In genomic region chr12:99529687-99530411, GRCm38 (mm10) we compare ENCODE assay signal across 8 mouse cellular contexts. TPM values are rescaled to one million over a fixed set of nuclear protein-coding genes. Genes with fewer than 3 reads are reported as not detected.
A peak's percentile ranks its signal among the peaks of the same experiment; 100 is the strongest.
DNase-seq lines count a peak whose midpoint lies in the region; ATAC-seq lines count a peak whose summit lies in the region.

No protein-coding gene starts in this region.

- H3K4me2 ChIP-seq in embryonic facial prominence, embryonic 15.5 days (replicated peaks) = no peak overlapping the region
- H3K4me2 ChIP-seq in intestine, embryonic 15.5 days (replicated peaks) = peak overlapping the region; percentile 34; the same call in 1 of the 2 replicates

- peak; percentile 6 for DNase-seq in cerebellum, adult 9-11 months
- no peak for DNase-seq in cerebellum, adult 8-10 months
- peak; percentile 54 for DNase-seq in lung, postnatal 10 days
- no peak for DNase-seq in testis, postnatal 14 days (ENCODE audit: low spot score)
- DNase-seq in forebrain, embryonic 10.5 days (ENCODE audit: extremely low spot score, low spot score) = no peak
- DNase-seq in spleen, adult 12 weeks (ENCODE audit: low spot score) = no peak

- WGBS in embryonic facial prominence, embryonic 15.5 days = 40% methylated on average over 17 of the region's 17 CpGs
- WGBS in intestine, embryonic 15.5 days = 23% methylated on average over 17 of the region's 17 CpGs
- WGBS in forebrain, embryonic 10.5 days = 77% methylated on average over 17 of the region's 17 CpGs

- no peaks in the 10 kb centered on the region for H3K27me3 ChIP-seq in embryonic facial prominence, embryonic 15.5 days
- H3K27me3 ChIP-seq in intestine, embryonic 15.5 days (replicated peaks) = no peaks in the 10 kb centered on the region
- no peaks in the 10 kb centered on the region for H3K27me3 ChIP-seq in forebrain, embryonic 10.5 days (ENCODE audit: poor library complexity, severe bottlenecking)

- no peak overlapping the region; the same call in 1 of the 2 replicates for H3K27ac ChIP-seq in embryonic facial prominence, embryonic 15.5 days (replicated peaks)
- peak overlapping the region; percentile 41; the same call in 1 of the 2 replicates for H3K27ac ChIP-seq in intestine, embryonic 15.5 days
- no peak overlapping the region for H3K27ac ChIP-seq in forebrain, embryonic 10.5 days

- no peak overlapping the region for H3K4me3 ChIP-seq in embryonic facial prominence, embryonic 15.5 days (replicated peaks)
- H3K4me3 ChIP-seq in intestine, embryonic 15.5 days (replicated peaks) = no peak overlapping the region
- H3K4me3 ChIP-seq in forebrain, embryonic 10.5 days = no peak overlapping the region

- no peak overlapping the region for H3K9ac ChIP-seq in embryonic facial prominence, embryonic 15.5 days
- H3K9ac ChIP-seq in intestine, embryonic 15.5 days = no peak overlapping the region

- H3K36me3 ChIP-seq in embryonic facial prominence, embryonic 15.5 days = 0 out of 2 replicates have a peak, but pooled peaks cover 4% of the 10 kb centered on the region
- H3K36me3 ChIP-seq in intestine, embryonic 15.5 days = no peaks in the 10 kb centered on the region
- peaks cover 16% of the 10 kb centered on the region for H3K36me3 ChIP-seq in forebrain, embryonic 10.5 days (replicated peaks)

- H3K9me3 ChIP-seq in embryonic facial prominence, embryonic 15.5 days (replicated peaks) = 0 out of 2 replicates have a peak, but pooled peaks cover 3% of the 10 kb centered on the region
- no peaks in the 10 kb centered on the region for H3K9me3 ChIP-seq in intestine, embryonic 15.5 days
- H3K9me3 ChIP-seq in forebrain, embryonic 10.5 days = peaks cover 11% of the 10 kb centered on the region

- ATAC-seq in embryonic facial prominence, embryonic 15.5 days (ENCODE audit: insufficient number of reproducible peaks, low FRiP score, low TSS enrichment, low read depth) = 0 out of 2 replicates have a peak, but pooled peaks have one; percentile 17
- peak; percentile 77 for ATAC-seq in intestine, embryonic 15.5 days

- peaks cover 17% of the 10 kb centered on the region for H3K4me1 ChIP-seq in embryonic facial prominence, embryonic 15.5 days
- peaks cover 19% of the 10 kb centered on the region for H3K4me1 ChIP-seq in intestine, embryonic 15.5 days (replicated peaks)
- peaks cover 49% of the 10 kb centered on the region for H3K4me1 ChIP-seq in forebrain, embryonic 10.5 days

RNA-seq across cellular contexts. Expression of gene Foxn3, which starts 33.5 kb away (rescaled TPM):
- polyA plus RNA-seq in embryonic facial prominence, embryonic 15.5 days (2015; fragmentation: Nextera tagmentation; extraction: Ambion mirVana) = 89.2 and 97.6 TPM in 2 replicates
- polyA plus RNA-seq in intestine, embryonic 15.5 days (2015; fragmentation: Nextera tagmentation; extraction: Ambion mirVana) = 57.3 and 58.6 TPM in 2 replicates
- polyA plus RNA-seq in forebrain, embryonic 10.5 days (2016; fragmentation: Nextera tagmentation; extraction: Ambion mirVana) = 46.4 and 47.3 TPM in 2 replicates

Comparison
In these comparisons a context has a peak if more than half of its experiments do, and no peak if none do; other contexts are left out.
1. DNase-seq: peak in cerebellum, adult 9-11 months (single experiment) and lung, postnatal 10 days (single experiment); none in cerebellum, adult 8-10 months (single experiment), testis, postnatal 14 days (single experiment), forebrain, embryonic 10.5 days (single experiment) and spleen, adult 12 weeks (single experiment).